Mouse (Mus musculus): ENCODE measurements around the gene Chrm5. TPM values are rescaled to one million over a fixed set of nuclear protein-coding genes. Genes with fewer than 3 reads are reported as not detected.
"Not testable (repeated sequence)": the region's sequence is repeated elsewhere in the genome, so short reads cannot be mapped to it uniquely, and the experiment has no call there.

Gene Chrm5
- total and polyA plus RNA-seq, 3 experiments, result not detected

DNA sequence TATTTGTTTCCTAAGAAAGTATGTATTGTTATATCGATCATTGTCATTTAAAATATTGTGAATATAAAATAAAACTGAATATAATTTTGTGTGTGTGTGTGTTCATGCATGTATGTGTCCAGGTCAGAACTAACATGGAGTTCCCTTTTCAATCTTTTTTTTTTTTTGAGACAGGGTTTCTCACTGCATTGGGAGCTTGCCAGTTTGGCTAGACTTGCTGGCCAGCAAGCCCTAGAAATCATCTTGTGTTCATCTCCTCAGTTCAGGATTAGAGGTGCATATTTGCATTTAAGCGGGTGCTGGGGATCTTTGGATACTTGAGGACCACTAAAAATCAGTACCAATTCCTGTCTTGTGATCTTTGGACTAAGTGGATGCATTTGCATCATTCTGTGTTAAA is 8.5 kb downstream of the Chrm5 start:
- TF ChIP-seq TAL1 (conservative IDR thresholded peaks at IDR 0.05; ENCODE audit: low read depth, low read length) (no peak), GATA2 (IDR thresholded peaks at IDR 0.05; ENCODE audit: borderline replicate concordance, low read depth, low read length) (no peak), POLR2AphosphoS5 (IDR thresholded peaks at IDR 0.05; ENCODE audit: insufficient replicate concordance, low read depth, low read length) (no peak), GATA1 (IDR thresholded peaks at IDR 0.05; ENCODE audit: borderline replicate concordance, low read length) (no peak), CTCF (IDR thresholded peaks at IDR 0.05; ENCODE audit: low read depth, low read length) (no peak)
- H3K9me3 ChIP-seq (replicated peaks), result no peaks in the 10 kb centered on the region
- no peaks in the 10 kb centered on the region; the same call in 1 of the 2 replicates for H3K27me3 ChIP-seq (ENCODE audit: insufficient read depth, low read length)
- ATAC-seq (ENCODE audit: extremely low read depth, insufficient number of reproducible peaks, low FRiP score, poor library complexity, severe bottlenecking) (no peak), DNase-seq (ENCODE audit: low spot score) (no peak)
- H3K4me1 ChIP-seq (ENCODE audit: insufficient read depth, low read depth, low read length), result no peaks in the 10 kb centered on the region
- peaks cover 41% of the 10 kb centered on the region for H3K36me3 ChIP-seq (replicated peaks)
- H3K4me3 ChIP-seq (ENCODE audit: low read depth, low read length), result no peak overlapping the region

DNA sequence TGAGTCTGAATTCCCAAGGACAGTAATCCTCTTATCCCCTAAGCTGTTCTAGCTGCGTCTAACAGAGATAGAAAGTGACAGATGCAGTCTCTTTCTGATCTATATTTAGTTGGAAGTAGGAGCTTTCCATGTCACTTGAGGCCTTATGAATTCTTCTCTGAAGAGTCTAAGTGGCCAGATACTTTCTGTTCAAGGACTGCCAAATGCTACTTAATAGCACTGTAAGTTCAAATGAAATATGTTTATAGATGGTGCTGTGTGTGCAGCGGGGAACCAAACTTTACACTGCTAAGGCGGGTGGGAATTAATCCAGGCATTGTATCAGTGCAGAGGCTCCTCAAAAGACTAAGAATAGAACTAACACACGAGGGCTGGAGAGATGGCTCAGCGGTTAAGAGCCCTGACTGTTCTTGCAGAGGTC is 9.6 kb downstream of the Chrm5 start:
- Histone ChIP-seq H3K27me3 (ENCODE audit: insufficient read depth, low read length) (no peaks in the 10 kb centered on the region), H3K36me3 (replicated peaks) (peaks cover 51% of the 10 kb centered on the region), H3K4me1 (ENCODE audit: insufficient read depth, low read depth, low read length) (no peaks in the 10 kb centered on the region), H3K4me3 (ENCODE audit: low read depth, low read length) (no peak overlapping the region), H3K9me3 (replicated peaks) (no peaks in the 10 kb centered on the region)
- ATAC-seq (ENCODE audit: extremely low read depth, insufficient number of reproducible peaks, low FRiP score, poor library complexity, severe bottlenecking) (no peak), DNase-seq (ENCODE audit: low spot score) (no peak)
- TF ChIP-seq CTCF (IDR thresholded peaks at IDR 0.05; ENCODE audit: low read depth, low read length) (no peak), TAL1 (conservative IDR thresholded peaks at IDR 0.05; ENCODE audit: low read depth, low read length) (no peak), GATA2 (IDR thresholded peaks at IDR 0.05; ENCODE audit: borderline replicate concordance, low read depth, low read length) (no peak), POLR2AphosphoS5 (IDR thresholded peaks at IDR 0.05; ENCODE audit: insufficient replicate concordance, low read depth, low read length) (no peak), GATA1 (IDR thresholded peaks at IDR 0.05; ENCODE audit: borderline replicate concordance, low read length) (no peak)

- Histone ChIP-seq H3K9me3 (replicated peaks) (no peaks in the 10 kb centered on the region), H3K4me1 (ENCODE audit: insufficient read depth, low read depth, low read length) (no peaks in the 10 kb centered on the region), H3K4me3 (ENCODE audit: low read depth, low read length) (no peak overlapping the region), H3K27me3 (ENCODE audit: insufficient read depth, low read length) (no peaks in the 10 kb centered on the region), H3K36me3 (replicated peaks) (peaks cover 57% of the 10 kb centered on the region)
- ATAC-seq (ENCODE audit: extremely low read depth, insufficient number of reproducible peaks, low FRiP score, poor library complexity, severe bottlenecking), result no peak
- TF ChIP-seq GATA2 (IDR thresholded peaks at IDR 0.05; ENCODE audit: borderline replicate concordance, low read depth, low read length) (no peak), CTCF (IDR thresholded peaks at IDR 0.05; ENCODE audit: low read depth, low read length) (no peak), TAL1 (conservative IDR thresholded peaks at IDR 0.05; ENCODE audit: low read depth, low read length) (no peak), POLR2AphosphoS5 (IDR thresholded peaks at IDR 0.05; ENCODE audit: insufficient replicate concordance, low read depth, low read length) (no peak), GATA1 (IDR thresholded peaks at IDR 0.05; ENCODE audit: borderline replicate concordance, low read length) (no peak)
- DNase-seq (ENCODE audit: low spot score), result no peak
Observed at GRCm38 (mm10) chr2:112469542-112469941, 11.0 kb downstream of the Chrm5 start.

DNA sequence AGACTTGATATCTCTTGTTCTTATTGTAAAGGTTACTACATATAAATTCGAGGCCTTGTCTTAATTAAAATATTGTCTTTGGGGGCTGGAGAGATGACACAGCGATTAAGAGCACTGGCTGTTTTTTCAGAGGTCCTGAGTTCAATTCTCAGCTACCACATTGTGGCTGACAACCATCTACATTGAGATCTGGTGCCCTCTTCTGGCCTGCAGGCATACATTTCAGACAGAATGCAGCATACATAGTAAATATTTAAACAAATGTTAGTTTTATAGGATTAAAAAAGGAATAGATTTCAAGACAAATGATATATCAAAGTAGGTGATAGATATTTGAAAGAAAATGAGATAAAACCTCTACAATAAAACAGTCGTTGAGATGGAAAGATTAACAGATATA is 20.0 kb downstream of the Chrm5 start:
- DNase-seq (ENCODE audit: low spot score) (no peak), ATAC-seq (ENCODE audit: extremely low read depth, insufficient number of reproducible peaks, low FRiP score, poor library complexity, severe bottlenecking) (no peak)
- H3K4me1 ChIP-seq (ENCODE audit: insufficient read depth, low read depth, low read length), result peaks cover 14% of the 10 kb centered on the region; the same call in 1 of the 2 replicates
- H3K36me3 ChIP-seq (replicated peaks), result peaks cover 51% of the 10 kb centered on the region
- H3K9me3 ChIP-seq (replicated peaks), result no peaks in the 10 kb centered on the region
- H3K27me3 ChIP-seq (ENCODE audit: insufficient read depth, low read length), result no peaks in the 10 kb centered on the region
- H3K4me3 ChIP-seq (ENCODE audit: low read depth, low read length), result no peak overlapping the region
- TF ChIP-seq POLR2AphosphoS5 (IDR thresholded peaks at IDR 0.05; ENCODE audit: insufficient replicate concordance, low read depth, low read length) (no peak), GATA1 (IDR thresholded peaks at IDR 0.05; ENCODE audit: borderline replicate concordance, low read length) (no peak), TAL1 (conservative IDR thresholded peaks at IDR 0.05; ENCODE audit: low read depth, low read length) (no peak)

GRCm38 (mm10) chr2:112454862-112455564 is 25.6 kb downstream of the Chrm5 start, which contains the start of gene Emc7:
Gene Emc7 (plus strand): TSS chr2:112454997.
- Histone ChIP-seq H3K4me3 (ENCODE audit: low read depth, low read length) (peak within 1 kb of the TSS; percentile 86), H3K36me3 (replicated peaks) (peaks cover 15% of the 10 kb centered on the region), H3K27me3 (ENCODE audit: insufficient read depth, low read length) (no peaks in the 10 kb centered on the region), H3K4me1 (ENCODE audit: insufficient read depth, low read depth, low read length) (peaks cover 28% of the 10 kb centered on the region), H3K9me3 (replicated peaks) (no peaks in the 10 kb centered on the region)
- ATAC-seq (ENCODE audit: extremely low read depth, insufficient number of reproducible peaks, low FRiP score, poor library complexity, severe bottlenecking), result peak; percentile 91
- TF ChIP-seq CTCF (IDR thresholded peaks at IDR 0.05; ENCODE audit: low read depth, low read length), result no peak
- no peak for TF ChIP-seq TAL1 (conservative IDR thresholded peaks at IDR 0.05; ENCODE audit: low read depth, low read length)
- TF ChIP-seq GATA1 (IDR thresholded peaks at IDR 0.05; ENCODE audit: borderline replicate concordance, low read length), result no peak
- no peak for TF ChIP-seq POLR2AphosphoS5 (IDR thresholded peaks at IDR 0.05; ENCODE audit: insufficient replicate concordance, low read depth, low read length)
- peak; percentile 81 for DNase-seq (ENCODE audit: low spot score)

- TF ChIP-seq POLR2AphosphoS5 (IDR thresholded peaks at IDR 0.05; ENCODE audit: insufficient replicate concordance, low read depth, low read length) (no peak), GATA1 (IDR thresholded peaks at IDR 0.05; ENCODE audit: borderline replicate concordance, low read length) (no peak), CTCF (IDR thresholded peaks at IDR 0.05; ENCODE audit: low read depth, low read length) (no peak), TAL1 (conservative IDR thresholded peaks at IDR 0.05; ENCODE audit: low read depth, low read length) (no peak), GATA2 (IDR thresholded peaks at IDR 0.05; ENCODE audit: borderline replicate concordance, low read depth, low read length) (no peak)
- ATAC-seq (ENCODE audit: extremely low read depth, insufficient number of reproducible peaks, low FRiP score, poor library complexity, severe bottlenecking), result peak; percentile 11; the same call in 1 of the 2 replicates
Observed at GRCm38 (mm10) chr2:112454125-112454861, 26.3 kb downstream of the Chrm5 start.

DNA sequence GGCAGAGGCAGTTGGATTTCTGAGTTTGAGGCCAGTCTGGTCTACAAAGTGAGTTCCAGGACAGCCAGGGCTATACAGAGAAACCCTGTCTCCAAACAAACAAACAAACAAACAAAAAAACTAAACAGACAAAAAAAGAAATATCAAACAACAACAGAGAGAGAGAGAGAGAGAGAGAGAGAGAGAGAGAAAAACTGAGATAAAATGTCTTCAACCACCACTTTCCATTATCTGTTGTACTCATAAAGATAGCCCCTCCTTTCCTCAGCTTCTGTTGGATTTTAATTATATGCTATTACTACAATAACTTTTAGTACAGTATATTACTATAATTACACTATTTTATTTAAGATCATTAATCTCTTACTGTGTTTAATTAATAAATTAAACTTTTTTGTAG is 28.1 kb downstream of the Chrm5 start:
- not testable (repeated sequence) for H3K36me3 ChIP-seq (replicated peaks); H3K27me3 ChIP-seq (ENCODE audit: insufficient read depth, low read length); H3K9me3 ChIP-seq (replicated peaks); H3K4me3 ChIP-seq (ENCODE audit: low read depth, low read length); DNase-seq (ENCODE audit: low spot score); ATAC-seq (ENCODE audit: extremely low read depth, insufficient number of reproducible peaks, low FRiP score, poor library complexity, severe bottlenecking)
- peaks cover 29% of the 10 kb centered on the region for H3K4me1 ChIP-seq (ENCODE audit: insufficient read depth, low read depth, low read length)

More at GRCm38 (mm10) chr2:112454125-112454861, 26.3 kb downstream of the Chrm5 start:
- no peaks in the 10 kb centered on the region for H3K9me3 ChIP-seq (replicated peaks)
- H3K36me3 ChIP-seq (replicated peaks), result peaks cover 11% of the 10 kb centered on the region
- no peaks in the 10 kb centered on the region for H3K27me3 ChIP-seq (ENCODE audit: insufficient read depth, low read length)
- peaks cover 33% of the 10 kb centered on the region for H3K4me1 ChIP-seq (ENCODE audit: insufficient read depth, low read depth, low read length)
- peak overlapping the region; percentile 86 for H3K4me3 ChIP-seq (ENCODE audit: low read depth, low read length)
- DNase-seq (ENCODE audit: low spot score), result no peak

All from G1E (cell line).